In the genomic region with DNA sequence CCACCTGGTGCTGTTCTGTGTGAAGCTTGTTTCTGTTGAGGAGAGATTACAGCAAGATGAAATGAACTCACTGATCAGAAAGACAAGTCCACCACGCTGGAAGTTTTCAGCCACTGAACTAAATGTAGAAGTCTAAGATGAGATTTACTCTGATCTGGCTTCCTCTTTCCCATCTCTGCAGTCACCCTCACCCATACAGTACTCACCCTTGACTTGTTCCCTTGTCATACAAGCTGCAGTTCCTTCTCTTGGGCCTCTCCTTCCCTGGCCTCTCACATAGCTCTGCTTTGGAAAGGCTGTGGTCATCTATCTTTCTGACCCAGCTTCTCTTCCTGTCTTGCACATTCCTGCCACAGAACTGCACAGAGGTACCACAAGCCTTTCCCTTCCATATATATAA, we compare ENCODE assay signal across 14 mouse cellular contexts.
"Had no signal": no experiment of that assay in that cellular context is flagged by ENCODE, and none has a peak within 500 bp of the region (broad histone marks: within the 10 kb centered on the region; RNA-seq: fewer than 3 reads in every experiment).

No protein-coding gene starts in this region.

- DNase-seq: kidney, adult 9 months; kidney, postnatal 14 days; left cerebral cortex, postnatal 4 days; lung, postnatal 36 days; right cerebral cortex, postnatal 4 days; spleen, adult 18-20 months; thymus, adult 2 months; thymus, postnatal 36 days had no signal

- H3K9ac ChIP-seq: limb, embryonic 13.5 days; liver, embryonic 15.5 days; midbrain, embryonic 15.5 days; neural tube, embryonic 12.5 days had no signal

- ATAC-seq: midbrain, embryonic 15.5 days had no signal

- H3K4me2 ChIP-seq: limb, embryonic 13.5 days; liver, embryonic 15.5 days; midbrain, embryonic 11.5 days; midbrain, embryonic 15.5 days; neural tube, embryonic 12.5 days had no signal

- H3K4me3 ChIP-seq: limb, embryonic 13.5 days; liver, embryonic 15.5 days; megakaryocyte, embryonic 14.5 days; midbrain, embryonic 15.5 days; neural tube, embryonic 12.5 days had no signal

- H3K27ac ChIP-seq: limb, embryonic 13.5 days; liver, embryonic 15.5 days; midbrain, embryonic 15.5 days; neural tube, embryonic 12.5 days had no signal

- H3K27me3 ChIP-seq: limb, embryonic 13.5 days; liver, embryonic 15.5 days; midbrain, embryonic 15.5 days; neural tube, embryonic 12.5 days had no signal

- H3K4me1 ChIP-seq: liver, embryonic 15.5 days; midbrain, embryonic 15.5 days; neural tube, embryonic 12.5 days had no signal

- H3K9me3 ChIP-seq: limb, embryonic 13.5 days; liver, embryonic 15.5 days; megakaryocyte, embryonic 14.5 days; midbrain, embryonic 15.5 days; neural tube, embryonic 12.5 days had no signal

- H3K36me3 ChIP-seq: limb, embryonic 13.5 days; liver, embryonic 15.5 days; midbrain, embryonic 15.5 days; neural tube, embryonic 12.5 days had no signal
